Mouse (Mus musculus): ENCODE measurements at regions not wholly inside any gene's neighbourhood (a gene's known extent, or its start where the extent isn't known, plus 50 kb on each side); places are given as distances from the start of the nearest gene placed in this dataset.

- no peak overlapping the region for H3K4me2 ChIP-seq (replicated peaks; ENCODE audit: low read depth, low read length)
- WGBS: 59% methylated on average over 5 of the region's 5 CpGs
- DNase-seq (ENCODE audit: low spot score) (no peak), ATAC-seq (no peak)
- H3K27ac ChIP-seq (ENCODE audit: low read length): no peak overlapping the region
- no peaks in the 10 kb centered on the region for H3K4me1 ChIP-seq (ENCODE audit: insufficient read depth, low read depth, low read length)
- no peaks in the 10 kb centered on the region for H3K27me3 ChIP-seq (replicated peaks; ENCODE audit: insufficient read depth, low read length)
- H3K4me3 ChIP-seq (ENCODE audit: low read depth, low read length): no peak overlapping the region
- no peaks in the 10 kb centered on the region for H3K9me3 ChIP-seq (ENCODE audit: low read length)
- H3K9ac ChIP-seq (replicated peaks; ENCODE audit: low read depth): no peak overlapping the region
- no peaks in the 10 kb centered on the region for H3K36me3 ChIP-seq (ENCODE audit: insufficient read depth, low read length)
- TF ChIP-seq EP300 (IDR thresholded peaks at IDR 0.05): no peak
- TF ChIP-seq CTCF (IDR thresholded peaks at IDR 0.05): no peak
Measured at GRCm38 (mm10) chr17:52448701-52449100, 153.8 kb upstream of the Kcnh8 start.

DNA sequence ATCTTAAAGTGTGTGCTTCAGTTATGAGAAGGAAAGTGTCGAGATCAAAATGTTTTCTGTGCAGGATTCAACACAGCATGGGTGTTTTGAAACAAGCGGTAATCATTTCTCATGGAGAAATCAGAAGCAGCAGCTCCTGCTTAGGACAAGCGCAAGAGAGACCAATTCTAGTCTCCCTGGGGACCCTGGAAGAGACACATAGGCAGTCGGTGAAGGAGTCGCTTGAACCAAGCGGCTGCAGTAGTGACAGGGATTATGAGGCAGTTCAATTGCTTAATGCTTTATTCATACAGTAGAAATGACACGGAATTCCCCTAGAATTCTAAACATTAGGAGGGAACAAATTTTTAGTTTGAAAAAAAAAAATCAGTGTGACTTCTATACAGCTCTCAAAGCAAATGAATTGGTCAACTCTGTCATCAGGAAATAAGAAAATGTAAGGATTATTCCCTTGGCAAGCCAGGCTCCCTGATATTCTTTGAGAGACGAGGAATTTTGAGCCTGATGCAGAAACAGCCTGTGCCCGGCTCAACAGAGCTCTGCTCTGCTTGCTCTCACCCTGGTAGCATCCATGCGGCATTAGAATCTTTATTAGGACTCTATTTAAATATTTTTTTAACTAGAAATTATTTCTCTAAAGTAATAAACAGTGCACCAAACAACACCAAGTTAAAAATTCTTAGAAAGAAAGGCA lies 143.1 kb upstream of the Kcnh8 start:
- DNase-seq (ENCODE audit: low spot score) (no peak), ATAC-seq (no peak)
- Histone ChIP-seq H3K27ac (ENCODE audit: low read length) (no peak overlapping the region), H3K4me2 (replicated peaks; ENCODE audit: low read depth, low read length) (no peak overlapping the region), H3K4me3 (ENCODE audit: low read depth, low read length) (no peak overlapping the region), H3K9me3 (ENCODE audit: low read length) (no peaks in the 10 kb centered on the region), H3K36me3 (ENCODE audit: insufficient read depth, low read length) (no peaks in the 10 kb centered on the region), H3K27me3 (replicated peaks; ENCODE audit: insufficient read depth, low read length) (no peaks in the 10 kb centered on the region), H3K9ac (replicated peaks; ENCODE audit: low read depth) (no peak overlapping the region), H3K4me1 (ENCODE audit: insufficient read depth, low read depth, low read length) (no peaks in the 10 kb centered on the region)
- no peak for TF ChIP-seq EP300 (IDR thresholded peaks at IDR 0.05)
- TF ChIP-seq CTCF (IDR thresholded peaks at IDR 0.05): no peak
- 65% methylated on average over 10 of the region's 10 CpGs for WGBS

DNA sequence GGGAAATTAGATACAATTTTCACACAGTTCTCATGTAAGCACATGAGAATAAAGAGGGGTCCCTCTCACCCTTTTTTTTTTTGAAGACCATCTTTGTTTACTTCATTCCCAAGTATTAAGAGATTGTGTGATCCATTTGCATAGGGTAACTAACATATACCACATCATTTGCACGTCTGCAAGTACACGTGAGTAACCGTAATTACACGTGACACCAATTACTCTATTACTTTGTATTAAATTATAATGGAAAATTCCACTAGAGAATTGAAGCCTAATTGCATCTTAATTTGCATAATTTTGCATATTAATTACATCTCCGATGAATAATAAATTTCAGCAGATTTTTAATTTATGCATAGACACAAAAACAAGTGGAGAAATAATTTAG lies 142.5 kb upstream of the Kcnh8 start:
- Histone ChIP-seq H3K9ac (replicated peaks; ENCODE audit: low read depth) (no peak overlapping the region), H3K4me2 (replicated peaks; ENCODE audit: low read depth, low read length) (no peak overlapping the region), H3K27me3 (replicated peaks; ENCODE audit: insufficient read depth, low read length) (no peaks in the 10 kb centered on the region), H3K9me3 (ENCODE audit: low read length) (no peaks in the 10 kb centered on the region), H3K4me3 (ENCODE audit: low read depth, low read length) (no peak overlapping the region), H3K4me1 (ENCODE audit: insufficient read depth, low read depth, low read length) (no peaks in the 10 kb centered on the region), H3K36me3 (ENCODE audit: insufficient read depth, low read length) (no peaks in the 10 kb centered on the region), H3K27ac (ENCODE audit: low read length) (no peak overlapping the region)
- DNase-seq (ENCODE audit: low spot score) (no peak), ATAC-seq (no peak)
- 89% methylated on average over 5 of the region's 5 CpGs for WGBS
- no peak for TF ChIP-seq EP300 (IDR thresholded peaks at IDR 0.05)

GRCm38 (mm10) chr17:52461264-52461663 lies 141.2 kb upstream of the Kcnh8 start:
- H3K4me2 ChIP-seq (replicated peaks; ENCODE audit: low read depth, low read length): no peak overlapping the region
- no peak overlapping the region for H3K9ac ChIP-seq (replicated peaks; ENCODE audit: low read depth)
- H3K27me3 ChIP-seq (replicated peaks; ENCODE audit: insufficient read depth, low read length): no peaks in the 10 kb centered on the region
- H3K4me3 ChIP-seq (ENCODE audit: low read depth, low read length): no peak overlapping the region
- TF ChIP-seq EP300 (IDR thresholded peaks at IDR 0.05): no peak
- no peaks in the 10 kb centered on the region for H3K36me3 ChIP-seq (ENCODE audit: insufficient read depth, low read length)
- no peak overlapping the region for H3K27ac ChIP-seq (ENCODE audit: low read length)
- DNase-seq (ENCODE audit: low spot score) (no peak), ATAC-seq (no peak)
- H3K9me3 ChIP-seq (ENCODE audit: low read length): no peaks in the 10 kb centered on the region
- WGBS: 68% methylated on average over 11 of the region's 11 CpGs
- H3K4me1 ChIP-seq (ENCODE audit: insufficient read depth, low read depth, low read length): no peaks in the 10 kb centered on the region

DNA sequence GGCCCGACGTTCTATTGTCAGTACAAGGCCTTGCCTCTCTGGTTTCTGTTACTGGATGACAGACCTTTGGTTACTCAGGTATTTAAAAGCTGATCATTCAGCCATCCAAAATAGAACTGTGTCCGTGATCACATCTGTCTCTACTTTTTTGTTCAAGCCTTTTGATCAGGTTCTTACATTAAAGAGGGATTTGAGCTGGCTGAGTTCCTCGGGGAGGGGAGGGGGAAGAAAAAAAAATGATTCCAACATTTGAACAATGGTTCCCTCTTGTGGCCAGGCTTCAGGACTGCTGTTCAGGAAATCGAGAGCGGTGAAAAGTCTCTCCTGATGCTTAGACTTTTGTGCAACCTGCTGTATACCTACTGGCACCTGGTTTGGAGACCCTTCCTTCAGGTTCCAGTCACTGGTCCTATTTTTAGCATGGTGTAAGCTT lies 140.8 kb upstream of the Kcnh8 start:
- H3K27me3 ChIP-seq (replicated peaks; ENCODE audit: insufficient read depth, low read length): no peaks in the 10 kb centered on the region
- ATAC-seq (no peak), DNase-seq (ENCODE audit: low spot score) (peak; percentile 34)
- no peak overlapping the region for H3K4me2 ChIP-seq (replicated peaks; ENCODE audit: low read depth, low read length)
- no peaks in the 10 kb centered on the region for H3K9me3 ChIP-seq (ENCODE audit: low read length)
- WGBS: 36% methylated on average over 6 of the region's 6 CpGs
- no peaks in the 10 kb centered on the region for H3K36me3 ChIP-seq (ENCODE audit: insufficient read depth, low read length)
- no peak for TF ChIP-seq EP300 (IDR thresholded peaks at IDR 0.05)
- TF ChIP-seq CTCF (IDR thresholded peaks at IDR 0.05): peak; percentile 59
- no peaks in the 10 kb centered on the region for H3K4me1 ChIP-seq (ENCODE audit: insufficient read depth, low read depth, low read length)
- no peak overlapping the region for H3K4me3 ChIP-seq (ENCODE audit: low read depth, low read length)
- no peak overlapping the region for H3K9ac ChIP-seq (replicated peaks; ENCODE audit: low read depth)
- H3K27ac ChIP-seq (ENCODE audit: low read length): no peak overlapping the region

DNA sequence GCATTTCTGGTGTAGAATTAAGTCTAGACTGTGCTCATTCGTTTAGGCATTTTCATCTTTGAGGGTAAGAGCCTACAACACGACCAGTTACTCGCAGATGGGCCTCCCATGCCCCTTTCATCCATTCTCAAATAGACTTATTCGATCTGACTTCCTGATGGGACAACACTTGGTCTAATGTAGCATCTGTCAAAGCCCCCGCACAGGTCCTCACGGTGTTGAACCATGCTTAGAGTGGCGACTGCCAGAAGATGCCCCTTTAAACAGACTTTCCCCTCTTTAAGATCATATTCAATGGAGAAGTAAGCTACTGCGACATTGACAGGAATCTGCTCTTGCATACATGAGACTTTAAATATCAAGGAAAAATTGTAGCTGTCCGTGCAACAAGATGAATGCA lies 140.1 kb upstream of the Kcnh8 start:
- Histone ChIP-seq H3K9me3 (ENCODE audit: low read length) (no peaks in the 10 kb centered on the region), H3K4me1 (ENCODE audit: insufficient read depth, low read depth, low read length) (no peaks in the 10 kb centered on the region), H3K36me3 (ENCODE audit: insufficient read depth, low read length) (no peaks in the 10 kb centered on the region), H3K9ac (replicated peaks; ENCODE audit: low read depth) (no peak overlapping the region), H3K27me3 (replicated peaks; ENCODE audit: insufficient read depth, low read length) (no peaks in the 10 kb centered on the region), H3K4me3 (ENCODE audit: low read depth, low read length) (no peak overlapping the region), H3K27ac (ENCODE audit: low read length) (no peak overlapping the region), H3K4me2 (replicated peaks; ENCODE audit: low read depth, low read length) (no peak overlapping the region)
- WGBS: 73% methylated on average over 9 of the region's 9 CpGs
- ATAC-seq (no peak), DNase-seq (ENCODE audit: low spot score) (no peak)
- TF ChIP-seq EP300 (IDR thresholded peaks at IDR 0.05) (no peak), CTCF (IDR thresholded peaks at IDR 0.05) (no peak)

DNA sequence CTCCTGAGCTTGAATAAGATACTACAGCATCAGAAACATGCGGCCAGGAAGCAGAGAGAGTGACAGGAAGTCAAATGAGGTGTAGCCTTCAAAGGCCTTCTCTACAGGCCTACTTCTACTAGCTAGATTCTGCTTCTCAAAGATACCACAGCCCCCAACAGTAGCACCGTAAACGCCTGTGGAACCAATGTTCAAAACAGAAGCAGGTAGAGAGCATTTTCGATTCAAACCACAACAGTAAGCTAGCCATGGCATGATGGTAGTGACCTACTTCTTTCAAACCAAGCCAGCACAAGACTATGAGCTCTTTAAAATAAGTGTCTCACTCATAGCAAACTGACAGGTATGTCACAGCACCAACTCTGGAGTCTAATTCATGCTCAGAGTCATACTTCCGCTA lies 134.0 kb upstream of the Kcnh8 start:
- Histone ChIP-seq H3K27me3 (replicated peaks; ENCODE audit: insufficient read depth, low read length) (no peaks in the 10 kb centered on the region), H3K36me3 (ENCODE audit: insufficient read depth, low read length) (no peaks in the 10 kb centered on the region), H3K4me2 (replicated peaks; ENCODE audit: low read depth, low read length) (no peak overlapping the region), H3K9ac (replicated peaks; ENCODE audit: low read depth) (no peak overlapping the region), H3K9me3 (ENCODE audit: low read length) (no peaks in the 10 kb centered on the region), H3K27ac (ENCODE audit: low read length) (no peak overlapping the region), H3K4me3 (ENCODE audit: low read depth, low read length) (no peak overlapping the region), H3K4me1 (ENCODE audit: insufficient read depth, low read depth, low read length) (no peaks in the 10 kb centered on the region)
- WGBS: 88% methylated on average over 5 of the region's 5 CpGs
- ATAC-seq (no peak), DNase-seq (ENCODE audit: low spot score) (no peak)
- TF ChIP-seq EP300 (IDR thresholded peaks at IDR 0.05) (no peak), CTCF (IDR thresholded peaks at IDR 0.05) (no peak)
